Mouse (Mus musculus): ENCODE measurements around the gene Abcg1. TPM values are rescaled to one million over a fixed set of nuclear protein-coding genes. Genes with fewer than 3 reads are reported as not detected.
A peak's percentile ranks its signal among the peaks of the same experiment; 100 is the strongest.

Gene Abcg1
- polyA plus RNA-seq, 1 experiment = 0.05 TPM

- H3K4me1 ChIP-seq (ENCODE audit: control insufficient read depth) = peaks cover 48% of the 10 kb centered on the region
- TF ChIP-seq GATA1 (IDR thresholded peaks at IDR 0.05; ENCODE audit: low read length) = no peak
- TF ChIP-seq TAL1 (IDR thresholded peaks at IDR 0.05; ENCODE audit: low read length) = no peak
- H3K36me3 ChIP-seq (ENCODE audit: control insufficient read depth) = no peaks in the 10 kb centered on the region
- H3K4me3 ChIP-seq (replicated peaks) = no peak overlapping the region
- no peaks in the 10 kb centered on the region; the same call in 1 of the 2 replicates for H3K9me3 ChIP-seq (ENCODE audit: control insufficient read depth, low read length)
- peaks cover 43% of the 10 kb centered on the region for H3K27me3 ChIP-seq (ENCODE audit: control insufficient read depth)
Measured at GRCm38 (mm10) chr17:31061346-31062095, 4.0 kb downstream of the Abcg1 start.

GRCm38 (mm10) chr17:31066058-31066457, 8.6 kb downstream of the Abcg1 start:
- Histone ChIP-seq H3K4me1 (ENCODE audit: control insufficient read depth) (peaks cover 46% of the 10 kb centered on the region), H3K36me3 (ENCODE audit: control insufficient read depth) (no peaks in the 10 kb centered on the region)

GRCm38 (mm10) chr17:31067051-31067450, 9.6 kb downstream of the Abcg1 start:
- Histone ChIP-seq H3K9me3 (ENCODE audit: control insufficient read depth, low read length) (no peaks in the 10 kb centered on the region), H3K36me3 (ENCODE audit: control insufficient read depth) (no peaks in the 10 kb centered on the region), H3K4me1 (ENCODE audit: control insufficient read depth) (peaks cover 46% of the 10 kb centered on the region), H3K27me3 (ENCODE audit: control insufficient read depth) (no peaks in the 10 kb centered on the region), H3K4me3 (replicated peaks) (no peak overlapping the region)
- TF ChIP-seq TAL1 (IDR thresholded peaks at IDR 0.05; ENCODE audit: low read length) (no peak), GATA1 (IDR thresholded peaks at IDR 0.05; ENCODE audit: low read length) (no peak)

More at GRCm38 (mm10) chr17:31066058-31066457, 8.6 kb downstream of the Abcg1 start:
- Histone ChIP-seq H3K9me3 (ENCODE audit: control insufficient read depth, low read length) (no peaks in the 10 kb centered on the region), H3K27me3 (ENCODE audit: control insufficient read depth) (no peaks in the 10 kb centered on the region), H3K4me3 (replicated peaks) (no peak overlapping the region)
- TF ChIP-seq TAL1 (IDR thresholded peaks at IDR 0.05; ENCODE audit: low read length) (no peak), GATA1 (IDR thresholded peaks at IDR 0.05; ENCODE audit: low read length) (no peak)

- H3K27me3 ChIP-seq (ENCODE audit: control insufficient read depth) = no peaks in the 10 kb centered on the region
- no peak for TF ChIP-seq TAL1 (IDR thresholded peaks at IDR 0.05; ENCODE audit: low read length)
- TF ChIP-seq GATA1 (IDR thresholded peaks at IDR 0.05; ENCODE audit: low read length) = no peak
- H3K4me3 ChIP-seq (replicated peaks) = no peak overlapping the region
- no peaks in the 10 kb centered on the region for H3K36me3 ChIP-seq (ENCODE audit: control insufficient read depth)
- peaks cover 64% of the 10 kb centered on the region for H3K4me1 ChIP-seq (ENCODE audit: control insufficient read depth)
- no peaks in the 10 kb centered on the region for H3K9me3 ChIP-seq (ENCODE audit: control insufficient read depth, low read length)
Measured at GRCm38 (mm10) chr17:31069121-31069520, 11.6 kb downstream of the Abcg1 start.

GRCm38 (mm10) chr17:31069845-31070244, 12.4 kb downstream of the Abcg1 start:
- no peaks in the 10 kb centered on the region for H3K9me3 ChIP-seq (ENCODE audit: control insufficient read depth, low read length)
- no peak overlapping the region for H3K4me3 ChIP-seq (replicated peaks)
- H3K36me3 ChIP-seq (ENCODE audit: control insufficient read depth) = no peaks in the 10 kb centered on the region
- H3K27me3 ChIP-seq (ENCODE audit: control insufficient read depth) = no peaks in the 10 kb centered on the region
- peaks cover 69% of the 10 kb centered on the region for H3K4me1 ChIP-seq (ENCODE audit: control insufficient read depth)
- TF ChIP-seq GATA1 (IDR thresholded peaks at IDR 0.05; ENCODE audit: low read length) = no peak

GRCm38 (mm10) chr17:31070403-31071185, 13.1 kb downstream of the Abcg1 start:
- Histone ChIP-seq H3K27me3 (ENCODE audit: control insufficient read depth) (no peaks in the 10 kb centered on the region), H3K9me3 (ENCODE audit: control insufficient read depth, low read length) (no peaks in the 10 kb centered on the region), H3K4me1 (ENCODE audit: control insufficient read depth) (peaks cover 77% of the 10 kb centered on the region), H3K4me3 (replicated peaks) (no peak overlapping the region), H3K36me3 (ENCODE audit: control insufficient read depth) (no peaks in the 10 kb centered on the region)
- TF ChIP-seq GATA1 (IDR thresholded peaks at IDR 0.05; ENCODE audit: low read length) (no peak), TAL1 (IDR thresholded peaks at IDR 0.05; ENCODE audit: low read length) (no peak)

GRCm38 (mm10) chr17:31071421-31072301, 14.2 kb downstream of the Abcg1 start:
- Histone ChIP-seq H3K4me3 (replicated peaks) (no peak overlapping the region), H3K4me1 (ENCODE audit: control insufficient read depth) (peaks cover 86% of the 10 kb centered on the region), H3K36me3 (ENCODE audit: control insufficient read depth) (no peaks in the 10 kb centered on the region), H3K9me3 (ENCODE audit: control insufficient read depth, low read length) (no peaks in the 10 kb centered on the region), H3K27me3 (ENCODE audit: control insufficient read depth) (no peaks in the 10 kb centered on the region)
- TF ChIP-seq GATA1 (IDR thresholded peaks at IDR 0.05; ENCODE audit: low read length) (no peak), TAL1 (IDR thresholded peaks at IDR 0.05; ENCODE audit: low read length) (no peak)

- Histone ChIP-seq H3K4me3 (replicated peaks) (peak overlapping the region; percentile 63), H3K4me1 (ENCODE audit: control insufficient read depth) (peaks cover 83% of the 10 kb centered on the region), H3K36me3 (ENCODE audit: control insufficient read depth) (no peaks in the 10 kb centered on the region), H3K9me3 (ENCODE audit: control insufficient read depth, low read length) (no peaks in the 10 kb centered on the region), H3K27me3 (ENCODE audit: control insufficient read depth) (no peaks in the 10 kb centered on the region)
- TF ChIP-seq TAL1 (IDR thresholded peaks at IDR 0.05; ENCODE audit: low read length) (no peak), GATA1 (IDR thresholded peaks at IDR 0.05; ENCODE audit: low read length) (no peak)
Measured at GRCm38 (mm10) chr17:31072872-31073271, 15.4 kb downstream of the Abcg1 start.

Data from erythroblast, embryonic 14.5 days (primary cell).